Mouse (Mus musculus): Measurements from ENCODE around the gene Cdh23. TPM values are rescaled to one million over a fixed set of nuclear protein-coding genes. Genes with fewer than 3 reads are reported as not detected.

The Cdh23 gene
- polyA plus RNA-seq, 1 experiment from 2014 or later: 1.1 TPM

DNA sequence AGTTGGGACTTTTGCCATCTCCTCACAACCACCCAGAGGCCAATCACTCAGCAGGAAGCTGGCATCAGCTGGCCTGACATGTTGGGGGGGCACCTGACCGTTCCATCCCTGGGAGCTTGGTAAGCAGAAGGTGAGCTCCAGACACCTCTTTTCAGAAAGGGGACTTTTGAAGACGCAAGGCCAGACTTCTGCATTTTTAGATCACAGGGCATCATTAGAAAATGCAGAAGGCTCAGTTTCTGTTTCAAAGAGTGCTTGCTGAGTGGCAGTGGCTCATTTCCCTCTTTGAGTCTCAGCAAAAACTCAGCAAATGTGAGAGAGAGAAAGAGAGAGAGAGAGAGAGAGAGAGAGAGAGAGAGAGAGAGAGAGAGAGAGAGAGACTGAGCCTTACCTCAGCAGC lies 8.8 kb upstream of the Cdh23 start:
- H3K9ac ChIP-seq: no peak overlapping the region
- ATAC-seq: no peak
- WGBS: 77% methylated on average over 2 of the region's 2 CpGs
- H3K4me2 ChIP-seq: no peak overlapping the region
- H3K36me3 ChIP-seq (ENCODE audit: poor library complexity, severe bottlenecking): no peaks in the 10 kb centered on the region
- no peak overlapping the region for H3K4me3 ChIP-seq
- no peaks in the 10 kb centered on the region; the same call in 1 of the 2 replicates for H3K27me3 ChIP-seq
- no peaks in the 10 kb centered on the region for H3K4me1 ChIP-seq
- no peak overlapping the region for H3K27ac ChIP-seq
- no peaks in the 10 kb centered on the region for H3K9me3 ChIP-seq (replicated peaks)

DNA sequence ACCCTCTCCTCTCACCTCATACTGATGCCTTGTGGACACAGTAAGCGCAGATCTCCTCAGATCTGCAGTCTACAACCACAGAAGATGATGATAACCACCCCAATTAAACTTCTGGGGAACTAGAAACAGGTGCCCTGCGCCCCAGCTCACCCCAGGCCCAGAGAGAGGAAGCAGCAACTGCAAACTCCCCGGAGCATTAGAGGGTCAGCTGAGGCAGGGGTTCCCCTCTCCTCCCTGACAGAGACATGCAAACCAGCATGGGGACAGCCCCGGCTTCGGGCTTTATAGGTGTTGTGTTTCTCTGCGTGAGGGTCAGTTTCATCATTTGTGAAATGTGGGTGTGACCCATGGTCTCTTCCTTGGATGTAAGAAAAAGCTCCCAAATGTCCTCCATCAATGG lies 1.5 kb upstream of the Cdh23 start:
- Histone ChIP-seq H3K27ac (no peak overlapping the region), H3K27me3 (peaks cover 7% of the 10 kb centered on the region), H3K4me2 (no peak overlapping the region), H3K36me3 (ENCODE audit: poor library complexity, severe bottlenecking) (no peaks in the 10 kb centered on the region), H3K4me3 (no peak overlapping the region), H3K9ac (no peak overlapping the region), H3K4me1 (no peaks in the 10 kb centered on the region; the same call in 1 of the 2 replicates), H3K9me3 (replicated peaks) (no peaks in the 10 kb centered on the region)
- WGBS: 87% methylated on average over 6 of the region's 6 CpGs
- no peak for ATAC-seq

DNA sequence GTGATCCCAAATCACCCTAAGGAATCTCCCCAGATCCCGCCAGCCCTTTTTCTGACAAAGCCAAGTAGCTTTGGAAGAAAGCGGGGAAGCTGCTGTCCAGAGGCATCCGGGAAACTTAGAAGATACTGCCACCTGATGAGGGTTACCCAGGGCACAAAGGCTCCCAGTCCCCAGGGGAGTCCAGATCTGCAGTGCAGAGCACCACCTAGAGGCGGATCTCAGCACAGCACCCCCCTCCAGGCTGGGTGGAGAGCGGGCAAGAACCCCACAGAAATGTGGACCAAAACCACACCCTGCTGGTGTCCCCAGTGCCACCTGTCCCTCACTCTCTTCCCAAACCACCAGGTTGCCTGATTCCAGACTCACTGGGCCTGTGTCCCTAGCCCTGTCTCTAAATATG lies 685 bp upstream of the Cdh23 start:
- no peaks in the 10 kb centered on the region for H3K9me3 ChIP-seq (replicated peaks)
- no peak overlapping the region for H3K9ac ChIP-seq
- 10% methylated on average over 5 of the region's 5 CpGs for WGBS
- peaks cover 7% of the 10 kb centered on the region for H3K27me3 ChIP-seq
- peak; percentile 57; the same call in 1 of the 2 replicates for ATAC-seq
- H3K27ac ChIP-seq: no peak overlapping the region
- no peak overlapping the region for H3K4me2 ChIP-seq
- peaks cover 6% of the 10 kb centered on the region; the same call in 1 of the 2 replicates for H3K4me1 ChIP-seq
- H3K36me3 ChIP-seq (ENCODE audit: poor library complexity, severe bottlenecking): no peaks in the 10 kb centered on the region
- H3K4me3 ChIP-seq: no peak overlapping the region

DNA sequence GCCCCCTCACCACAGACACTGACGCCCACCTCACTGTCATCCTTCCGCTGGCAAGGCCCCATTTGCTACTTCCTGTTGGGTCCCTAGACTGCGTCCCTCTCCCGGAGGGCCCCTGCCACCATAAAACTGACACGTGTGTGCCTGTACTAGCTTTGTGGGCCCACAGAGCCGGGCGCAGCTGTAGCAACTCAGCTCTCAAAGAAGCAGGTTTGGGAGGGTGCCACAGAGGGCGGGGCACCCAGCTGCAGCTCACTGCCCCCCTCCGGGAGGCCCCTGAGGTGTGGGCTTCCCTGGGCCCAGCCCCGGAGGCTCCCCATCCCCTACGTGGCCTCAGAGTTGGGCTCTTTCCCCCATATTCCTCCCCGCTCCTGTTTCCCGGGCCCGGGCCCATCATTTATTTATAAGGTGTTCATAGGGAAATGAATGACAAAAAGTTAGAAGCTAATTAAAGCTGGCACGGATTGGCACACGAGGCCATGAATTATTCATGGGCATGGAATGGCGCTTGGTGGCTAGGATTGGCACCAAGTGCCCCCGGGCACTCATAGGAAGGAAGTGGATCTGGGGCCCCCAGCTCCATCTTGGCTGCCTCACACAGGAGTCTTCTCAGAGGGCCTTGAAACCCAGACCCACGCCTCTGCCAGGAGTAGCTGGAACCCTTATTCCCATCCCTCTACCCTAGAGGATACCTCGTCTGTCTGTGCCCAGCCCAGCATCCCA lies 4.5 kb downstream of the Cdh23 start:
- Histone ChIP-seq H3K4me3 (no peak overlapping the region), H3K4me2 (peak overlapping the region; percentile 23), H3K9me3 (replicated peaks) (no peaks in the 10 kb centered on the region), H3K27me3 (peaks cover 35% of the 10 kb centered on the region), H3K27ac (no peak overlapping the region), H3K36me3 (ENCODE audit: poor library complexity, severe bottlenecking) (no peaks in the 10 kb centered on the region), H3K4me1 (peaks cover 17% of the 10 kb centered on the region), H3K9ac (no peak overlapping the region)
- peak; percentile 75 for ATAC-seq
- WGBS: 59% methylated on average over 20 of the region's 20 CpGs

DNA sequence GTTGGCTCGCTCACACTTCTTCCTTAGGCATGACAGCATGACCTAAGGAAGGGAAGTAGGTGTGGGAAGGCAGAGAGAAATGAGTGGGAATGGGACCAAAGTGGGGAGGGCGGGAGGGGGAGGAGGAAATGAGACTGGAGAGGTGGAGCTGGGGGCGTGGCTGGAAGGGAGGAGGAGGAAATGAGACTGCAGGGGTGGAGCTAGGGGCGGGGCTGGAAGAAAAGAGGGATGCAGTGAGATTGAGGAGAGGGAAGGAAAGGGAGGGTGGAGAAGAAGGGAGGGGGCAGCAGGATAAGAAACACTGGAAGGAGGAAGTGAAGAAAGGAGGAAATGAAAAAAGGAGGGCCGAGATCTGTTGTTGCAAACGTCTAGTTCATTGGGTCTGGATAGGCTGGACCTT lies 5.3 kb downstream of the Cdh23 start:
- no peaks in the 10 kb centered on the region for H3K36me3 ChIP-seq (ENCODE audit: poor library complexity, severe bottlenecking)
- 56% methylated on average over 6 of the region's 6 CpGs for WGBS
- peaks cover 44% of the 10 kb centered on the region for H3K27me3 ChIP-seq
- H3K9ac ChIP-seq: no peak overlapping the region
- H3K4me3 ChIP-seq: no peak overlapping the region
- no peak for ATAC-seq
- H3K4me1 ChIP-seq: peaks cover 26% of the 10 kb centered on the region
- no peak overlapping the region for H3K27ac ChIP-seq
- no peak overlapping the region for H3K4me2 ChIP-seq
- no peaks in the 10 kb centered on the region for H3K9me3 ChIP-seq (replicated peaks)

DNA sequence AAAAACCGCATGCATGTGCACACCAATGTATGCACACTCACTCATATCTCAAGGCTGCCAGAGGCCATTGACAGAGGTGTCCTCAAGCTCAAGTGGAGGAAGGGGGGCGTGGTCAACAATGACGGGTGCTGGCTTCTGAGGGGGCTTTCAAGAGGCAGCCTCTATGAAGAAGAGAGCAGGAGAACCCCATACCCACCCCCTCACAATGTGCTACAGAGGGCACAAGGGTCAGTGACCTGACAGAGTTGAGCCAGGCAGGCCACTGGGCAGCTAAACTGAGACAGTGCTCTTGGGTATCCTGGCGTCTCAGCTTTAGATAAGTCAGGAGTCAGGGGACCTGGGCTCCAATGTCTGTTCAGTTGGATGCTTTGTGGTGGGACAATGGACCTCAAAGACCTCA lies 6.9 kb downstream of the Cdh23 start:
- H3K9ac ChIP-seq: no peak overlapping the region
- no peak for ATAC-seq
- WGBS: 71% methylated on average over 4 of the region's 4 CpGs
- H3K4me2 ChIP-seq: no peak overlapping the region
- no peaks in the 10 kb centered on the region for H3K9me3 ChIP-seq (replicated peaks)
- no peaks in the 10 kb centered on the region for H3K36me3 ChIP-seq (ENCODE audit: poor library complexity, severe bottlenecking)
- no peak overlapping the region for H3K4me3 ChIP-seq
- H3K27me3 ChIP-seq: peaks cover 59% of the 10 kb centered on the region
- no peak overlapping the region for H3K27ac ChIP-seq
- peaks cover 31% of the 10 kb centered on the region for H3K4me1 ChIP-seq

DNA sequence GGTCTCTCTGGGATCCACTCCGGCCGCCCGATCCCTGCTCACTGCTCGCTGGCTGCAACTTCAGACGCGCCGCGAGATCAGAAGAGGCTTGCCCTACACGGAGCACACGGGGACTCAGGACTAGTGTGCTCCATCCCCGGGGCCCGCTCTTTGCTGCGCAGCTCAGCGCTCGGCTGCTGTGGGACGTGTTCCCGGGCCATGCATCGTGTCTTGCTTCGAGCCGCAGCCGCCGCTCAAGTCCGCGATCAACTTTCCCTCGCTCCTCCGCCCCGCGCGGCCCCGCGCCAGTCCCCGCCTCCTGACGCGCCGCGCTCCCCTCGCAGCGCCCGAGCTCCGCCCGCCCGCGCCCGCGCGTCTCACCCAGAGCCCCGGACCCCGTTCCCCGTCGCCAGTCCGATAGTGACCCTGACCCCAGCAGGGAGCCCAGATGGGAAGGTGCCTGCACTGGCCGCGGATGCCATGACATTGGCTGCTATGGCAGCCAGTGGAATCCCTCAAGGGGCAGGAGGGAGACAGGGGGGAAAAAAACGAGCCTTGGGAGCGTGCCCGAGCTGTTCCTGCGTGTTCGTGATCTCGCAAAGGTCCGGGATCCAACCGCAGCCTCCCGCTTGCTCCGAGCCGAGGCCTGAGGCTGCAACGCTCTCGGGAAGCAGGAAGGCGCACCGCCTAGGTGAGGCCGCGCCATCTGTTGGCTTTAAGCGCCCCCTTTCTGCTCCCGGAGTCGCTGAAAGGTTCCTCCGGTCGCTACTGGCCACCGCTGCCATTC lies 9.1 kb downstream of the Cdh23 start:
- ATAC-seq: peak; percentile 63
- under 1% methylated on average over 74 of the region's 76 CpGs for WGBS
- H3K36me3 ChIP-seq (ENCODE audit: poor library complexity, severe bottlenecking): no peaks in the 10 kb centered on the region
- H3K9ac ChIP-seq: peak overlapping the region; percentile 65
- no peak overlapping the region for H3K27ac ChIP-seq
- H3K27me3 ChIP-seq: peaks cover 70% of the 10 kb centered on the region
- no peaks in the 10 kb centered on the region for H3K9me3 ChIP-seq (replicated peaks)
- peak overlapping the region; percentile 97 for H3K4me2 ChIP-seq
- H3K4me3 ChIP-seq: peak overlapping the region; percentile 58
- H3K4me1 ChIP-seq: peaks cover 27% of the 10 kb centered on the region

DNA sequence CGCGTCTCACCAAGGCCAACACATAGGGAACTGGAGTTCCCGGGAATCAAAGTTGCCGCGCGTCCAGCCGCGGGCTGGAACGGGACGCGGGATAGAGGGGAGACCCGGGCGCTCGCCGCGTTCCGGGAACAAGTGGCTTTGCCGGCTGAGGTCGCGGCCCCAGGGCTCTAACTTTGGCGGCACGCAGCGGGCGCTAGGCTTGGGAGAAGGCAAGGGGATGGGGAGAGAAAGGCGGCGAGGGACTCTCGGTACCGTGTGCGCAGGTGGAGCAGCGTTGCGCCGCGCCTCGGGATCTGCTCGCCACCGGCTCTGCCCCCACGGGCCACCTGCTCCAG lies 9.7 kb downstream of the Cdh23 start:
- Histone ChIP-seq H3K36me3 (ENCODE audit: poor library complexity, severe bottlenecking) (no peaks in the 10 kb centered on the region), H3K4me1 (peaks cover 21% of the 10 kb centered on the region), H3K4me2 (peak overlapping the region; percentile 97), H3K27me3 (peaks cover 70% of the 10 kb centered on the region), H3K9me3 (replicated peaks) (no peaks in the 10 kb centered on the region), H3K9ac (peak overlapping the region; percentile 65), H3K4me3 (peak overlapping the region; percentile 58), H3K27ac (no peak overlapping the region)
- under 1% methylated on average over 31 of the region's 37 CpGs for WGBS
- no peak for ATAC-seq

DNA sequence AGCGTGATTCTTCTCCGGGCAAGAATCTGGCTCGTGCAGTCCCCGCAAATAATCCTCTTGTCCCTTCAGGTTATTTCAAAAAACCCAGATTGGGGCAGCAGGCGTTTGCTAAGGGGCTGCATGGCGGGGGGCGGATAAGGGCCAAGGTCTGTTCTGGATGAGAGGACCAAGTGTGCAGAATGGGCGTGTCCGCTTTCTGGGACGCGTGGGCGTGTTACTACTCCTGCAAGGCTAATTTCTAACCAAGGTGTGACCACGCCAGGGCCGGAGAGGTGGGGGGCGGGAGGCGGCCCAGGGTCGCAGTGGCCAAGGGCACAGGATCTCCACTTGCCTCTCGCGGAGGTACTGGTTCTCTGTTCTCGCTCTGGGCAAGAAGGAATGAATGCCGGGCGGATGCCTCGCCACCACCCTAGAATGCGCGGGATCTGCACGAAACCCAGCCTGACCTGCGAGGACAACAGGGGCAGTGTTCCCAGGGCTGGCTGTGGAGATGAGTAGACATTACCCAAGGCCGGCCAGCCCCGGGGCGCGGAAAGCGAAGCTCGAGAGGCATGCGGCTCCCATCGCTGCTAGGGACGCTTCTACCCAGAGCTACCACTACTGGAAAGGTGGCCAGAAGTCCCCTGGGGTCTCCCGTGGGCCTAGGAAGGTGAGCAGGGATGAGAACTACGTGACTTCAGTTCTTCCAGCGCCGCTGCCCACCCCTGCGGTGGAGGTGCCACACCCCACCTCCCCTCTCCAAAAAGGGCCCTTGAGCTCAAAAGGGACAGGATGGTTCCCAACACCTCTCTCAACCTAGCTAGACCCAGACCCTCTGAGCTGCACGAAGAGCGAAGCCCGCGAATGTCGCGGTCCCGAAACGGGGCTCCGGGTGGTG lies 10.3 kb downstream of the Cdh23 start:
- peak overlapping the region; percentile 65; the same call in 1 of the 2 replicates for H3K9ac ChIP-seq
- 6% methylated on average over 49 of the region's 50 CpGs for WGBS

DNA sequence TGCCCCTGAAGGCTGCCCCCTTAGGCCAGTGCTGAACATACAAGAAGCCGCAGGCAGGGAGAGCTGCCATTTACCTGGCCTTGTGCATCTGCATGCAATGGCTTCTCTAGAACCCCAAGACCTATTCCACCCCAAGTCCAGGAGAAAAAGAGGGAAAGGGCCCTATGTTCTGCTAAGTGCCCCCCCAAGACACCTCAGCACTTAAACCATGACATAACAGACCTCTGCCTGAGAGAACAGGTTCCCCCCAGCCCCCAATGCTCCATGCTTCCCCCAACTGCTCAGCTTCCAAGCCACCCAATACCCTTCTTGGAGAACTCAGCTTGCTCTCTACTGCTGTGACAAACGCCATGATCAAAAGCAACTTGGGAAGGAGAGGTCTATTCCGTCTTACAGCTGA lies 17.4 kb downstream of the Cdh23 start:
- no peak for ATAC-seq
- Histone ChIP-seq H3K4me3 (no peak overlapping the region), H3K4me2 (no peak overlapping the region), H3K9ac (no peak overlapping the region), H3K36me3 (ENCODE audit: poor library complexity, severe bottlenecking) (no peaks in the 10 kb centered on the region), H3K27me3 (peaks cover 10% of the 10 kb centered on the region), H3K9me3 (replicated peaks) (no peaks in the 10 kb centered on the region), H3K27ac (no peak overlapping the region), H3K4me1 (no peaks in the 10 kb centered on the region)
- 84% methylated on average over 3 of the region's 3 CpGs for WGBS

More for the DNA sequence above, 10.3 kb downstream of the Cdh23 start:
- H3K27me3 ChIP-seq: peaks cover 70% of the 10 kb centered on the region
- peak overlapping the region; percentile 97 for H3K4me2 ChIP-seq
- H3K4me3 ChIP-seq: peak overlapping the region; percentile 58
- no peaks in the 10 kb centered on the region for H3K36me3 ChIP-seq (ENCODE audit: poor library complexity, severe bottlenecking)
- H3K27ac ChIP-seq: no peak overlapping the region
- no peak for ATAC-seq
- no peaks in the 10 kb centered on the region for H3K9me3 ChIP-seq (replicated peaks)
- peaks cover 16% of the 10 kb centered on the region for H3K4me1 ChIP-seq

DNA sequence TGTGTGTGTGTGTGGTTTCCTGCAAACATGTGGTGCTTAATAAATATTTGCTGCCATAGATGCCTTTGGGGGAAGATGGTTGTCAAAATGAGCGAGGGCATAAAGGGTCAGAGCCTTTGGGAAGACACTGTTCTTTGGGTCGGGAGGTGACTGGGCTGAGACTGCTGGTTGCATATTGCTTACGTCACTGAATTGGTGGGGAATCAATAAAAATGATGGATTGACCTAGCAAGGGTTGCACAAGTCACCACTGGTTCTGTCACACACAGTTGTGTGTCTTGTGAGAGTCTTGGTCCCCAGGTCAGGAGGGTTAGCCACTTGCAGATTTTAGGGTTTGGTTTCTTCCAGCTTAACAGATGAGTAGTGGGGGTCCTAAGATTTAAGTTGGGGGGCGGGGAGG lies 19.0 kb downstream of the Cdh23 start:
- Histone ChIP-seq H3K27me3 (0 out of 2 replicates have a peak, but pooled peaks cover 3% of the 10 kb centered on the region), H3K4me3 (no peak overlapping the region), H3K36me3 (ENCODE audit: poor library complexity, severe bottlenecking) (no peaks in the 10 kb centered on the region), H3K27ac (no peak overlapping the region), H3K4me2 (no peak overlapping the region), H3K9me3 (replicated peaks) (no peaks in the 10 kb centered on the region), H3K4me1 (no peaks in the 10 kb centered on the region), H3K9ac (no peak overlapping the region)
- 80% methylated on average over 4 of the region's 4 CpGs for WGBS
- ATAC-seq: no peak

DNA sequence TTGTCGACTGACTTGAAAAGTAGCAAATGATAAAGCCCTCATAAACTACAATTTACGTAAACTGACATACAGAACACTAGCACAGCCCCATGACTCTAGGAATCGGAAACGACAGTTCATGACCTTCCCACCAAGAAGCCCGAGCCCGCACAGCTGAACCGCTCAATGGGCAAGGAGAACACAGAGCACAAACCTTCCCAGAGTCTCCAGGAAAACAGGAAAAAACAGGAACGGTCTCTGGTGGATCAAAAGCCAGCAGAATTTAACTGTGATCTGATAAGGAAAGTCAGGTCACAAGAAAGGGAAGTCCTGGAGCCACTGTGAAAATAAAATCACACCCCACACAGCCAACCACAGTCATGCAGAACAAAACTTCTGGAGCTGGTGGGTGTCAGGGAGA lies 26.1 kb downstream of the Cdh23 start:
- ATAC-seq: no peak
- Histone ChIP-seq H3K4me2 (no peak overlapping the region), H3K9ac (no peak overlapping the region), H3K4me1 (no peaks in the 10 kb centered on the region), H3K9me3 (replicated peaks) (no peaks in the 10 kb centered on the region), H3K27me3 (no peaks in the 10 kb centered on the region), H3K36me3 (ENCODE audit: poor library complexity, severe bottlenecking) (no peaks in the 10 kb centered on the region), H3K4me3 (no peak overlapping the region), H3K27ac (no peak overlapping the region)
- 92% methylated on average over 8 of the region's 8 CpGs for WGBS
